Mouse (Mus musculus) midbrain, embryonic 11.5 days (tissue): ENCODE results near the gene Slc30a3. TPM values are rescaled to one million over a fixed set of nuclear protein-coding genes. Genes with fewer than 3 reads are reported as not detected.
A peak's percentile ranks its signal among the peaks of the same experiment; 100 is the strongest.

ENCODE experiments used
- ATAC-seq: fragments of 200-750 bp; cut with Nextera tagmentation; 2 replicates; pipeline ENCODE4 v1.8.0; 2017; ENCODE audit warnings: moderate TSS enrichment, moderate library complexity; ENCODE audit not compliant: low FRiP score
- DNase-seq: peaks from one replicate; pipeline ENCODE4 v3.0.0; 2015; ENCODE audit warnings: low spot score; ENCODE audit errors: missing footprints
- H3K27ac ChIP-seq: fragments of 300-500 bp; sonication (generic); 2 replicates; pipeline ENCODE4 v1.5.1; 2014; ENCODE audit warnings: low read depth, low read length
- H3K27me3 ChIP-seq: fragments of 300-500 bp; sonication (generic); 2 replicates; pipeline ENCODE4 v1.6.1; 2014; ENCODE audit warnings: mild to moderate bottlenecking, low read length, moderate library complexity, mixed read lengths; ENCODE audit not compliant: control insufficient read depth, insufficient read depth
- H3K36me3 ChIP-seq: fragments of 300-500 bp; sonication (generic); 2 replicates; pipeline ENCODE4 v1.6.1; 2014; ENCODE audit warnings: mild to moderate bottlenecking, low read length, moderate library complexity, mixed read lengths; ENCODE audit not compliant: control insufficient read depth, insufficient read depth
- H3K4me1 ChIP-seq: fragments of 300-500 bp; sonication (generic); 2 replicates; pipeline ENCODE4 v1.6.1; 2014; ENCODE audit warnings: low read length; ENCODE audit not compliant: control insufficient read depth, insufficient read depth
- H3K4me2 ChIP-seq: fragments of 300-500 bp; sonication (generic); 2 replicates; pipeline ENCODE4 v1.6.1; 2014; ENCODE audit warnings: mild to moderate bottlenecking, moderate library complexity
- H3K4me3 ChIP-seq: fragments of 300-500 bp; sonication (generic); 2 replicates; pipeline ENCODE4 v1.5.1; 2014; ENCODE audit warnings: low read depth, low read length
- H3K9ac ChIP-seq: fragments of 300-500 bp; sonication (generic); 2 replicates; pipeline ENCODE4 v1.6.1; 2014; ENCODE audit warnings: low read length
- H3K9me3 ChIP-seq: fragments of 300-500 bp; sonication (generic); 2 replicates; pipeline ENCODE4 v1.6.1; 2016; ENCODE audit warnings: low read length; ENCODE audit not compliant: control insufficient read depth
- WGBS: fragments of 180-500 bp; shearing (Covaris S2); extraction: QIAGEN DNeasy Blood & Tissue Kit; methylation state at CpG from one replicate; pipeline ENCODE4 v1.1.7; 2014; 5-methylcytosine and 5-hydroxymethylcytosine counted together
- polyA plus RNA-seq: library from polyadenylated mRNA; unstranded; fragments of >200 nt; fragmentation: Nextera tagmentation; extraction: Ambion mirVana; gene quantifications from 2 replicates; pipeline ENCODE4 v1.2.1, GENCODE M21; 2014

Gene Slc30a3
- polyA plus RNA-seq = 6.9 and 7.2 TPM in 2 replicates

- Histone ChIP-seq H3K36me3 (no peaks in the 10 kb centered on the region), H3K4me1 (no peaks in the 10 kb centered on the region), H3K27ac (no peak within 1 kb of the TSS), H3K4me3 (no peak within 1 kb of the TSS), H3K9me3 (no peaks in the 10 kb centered on the region), H3K4me2 (no peak within 1 kb of the TSS), H3K27me3 (no peaks in the 10 kb centered on the region), H3K9ac (no peak within 1 kb of the TSS)
- WGBS = 92% methylated on average over 18 of the region's 18 CpGs
- ATAC-seq (no peak), DNase-seq (no peak)
These were observed at the start of gene Slc30a3 for GRCm38 (mm10) chr5:31108000-31108490. Gene Slc30a3, minus strand, starts transcription at chr5:31108237.

GRCm38 (mm10) chr5:31154152-31154553, 46.1 kb upstream of the Slc30a3 start, which contains the start of gene Mpv17:
Gene Mpv17, minus strand, starts transcription at chr5:31154251.
- under 1% methylated on average over 19 of the region's 19 CpGs for WGBS
- Histone ChIP-seq H3K4me2 (peak within 1 kb of the TSS; percentile 86), H3K4me3 (peak within 1 kb of the TSS; percentile 58), H3K27me3 (no peaks in the 10 kb centered on the region), H3K27ac (no peak within 1 kb of the TSS), H3K9me3 (no peaks in the 10 kb centered on the region), H3K36me3 (peaks cover 19% of the 10 kb centered on the region), H3K9ac (peak within 1 kb of the TSS; percentile 69), H3K4me1 (peaks cover 4% of the 10 kb centered on the region)
- ATAC-seq (peak; percentile 95), DNase-seq (peak; percentile 95)

GRCm38 (mm10) chr5:31153516-31154151, 45.6 kb upstream of the Slc30a3 start:
- H3K36me3 ChIP-seq = peaks cover 16% of the 10 kb centered on the region
- ATAC-seq (0 out of 2 replicates have a peak, but pooled peaks have one; percentile 1), DNase-seq (peak; percentile 95)
- H3K9ac ChIP-seq = peak overlapping the region; percentile 69
- no peaks in the 10 kb centered on the region for H3K9me3 ChIP-seq
- peaks cover 4% of the 10 kb centered on the region for H3K4me1 ChIP-seq
- H3K27ac ChIP-seq = no peak overlapping the region
- no peaks in the 10 kb centered on the region for H3K27me3 ChIP-seq
- peak overlapping the region; percentile 58 for H3K4me3 ChIP-seq
- peak overlapping the region; percentile 86 for H3K4me2 ChIP-seq
- 43% methylated on average over 6 of the region's 6 CpGs for WGBS

GRCm38 (mm10) chr5:31151746-31152145, 43.7 kb upstream of the Slc30a3 start:
- ATAC-seq = no peak
- WGBS = 92% methylated on average over 3 of the region's 3 CpGs
- Histone ChIP-seq H3K27ac (no peak overlapping the region), H3K4me3 (no peak overlapping the region), H3K36me3 (no peaks in the 10 kb centered on the region), H3K27me3 (no peaks in the 10 kb centered on the region), H3K9ac (no peak overlapping the region), H3K4me1 (peaks cover 4% of the 10 kb centered on the region), H3K4me2 (no peak overlapping the region), H3K9me3 (no peaks in the 10 kb centered on the region)
- DNase-seq = no peak

GRCm38 (mm10) chr5:31149781-31150180, 41.7 kb upstream of the Slc30a3 start:
- no peak for ATAC-seq
- Histone ChIP-seq H3K27ac (no peak overlapping the region), H3K4me1 (peaks cover 4% of the 10 kb centered on the region), H3K27me3 (no peaks in the 10 kb centered on the region), H3K9me3 (no peaks in the 10 kb centered on the region), H3K9ac (no peak overlapping the region), H3K4me2 (no peak overlapping the region), H3K4me3 (no peak overlapping the region), H3K36me3 (no peaks in the 10 kb centered on the region)
- WGBS = 90% methylated on average over 4 of the region's 4 CpGs
- DNase-seq = no peak

GRCm38 (mm10) chr5:31138968-31139425, 31.0 kb upstream of the Slc30a3 start:
- Histone ChIP-seq H3K4me1 (peaks cover 10% of the 10 kb centered on the region), H3K4me3 (no peak overlapping the region), H3K27me3 (peaks cover 51% of the 10 kb centered on the region), H3K36me3 (no peaks in the 10 kb centered on the region), H3K4me2 (no peak overlapping the region), H3K27ac (no peak overlapping the region), H3K9ac (no peak overlapping the region), H3K9me3 (no peaks in the 10 kb centered on the region)
- ATAC-seq (no peak), DNase-seq (no peak)
- WGBS = 16% methylated on average over 9 of the region's 9 CpGs

- H3K27me3 ChIP-seq = peaks cover 51% of the 10 kb centered on the region
- 2% methylated on average over 52 of the region's 52 CpGs for WGBS
- peaks cover 10% of the 10 kb centered on the region for H3K4me1 ChIP-seq
- DNase-seq (peak; percentile 88), ATAC-seq (no peak)
- H3K4me2 ChIP-seq = peak within 1 kb of the TSS; percentile 38
- no peaks in the 10 kb centered on the region for H3K9me3 ChIP-seq
- H3K36me3 ChIP-seq = no peaks in the 10 kb centered on the region
- H3K9ac ChIP-seq = no peak within 1 kb of the TSS
- H3K4me3 ChIP-seq = peak within 1 kb of the TSS; percentile 20
- no peak within 1 kb of the TSS for H3K27ac ChIP-seq
These were observed 30.4 kb upstream of the Slc30a3 start, which contains the start of gene Ucn for GRCm38 (mm10) chr5:31138241-31138967. Gene Ucn, minus strand, starts transcription at chr5:31138829.

GRCm38 (mm10) chr5:31137658-31138057, 29.6 kb upstream of the Slc30a3 start:
- H3K9me3 ChIP-seq = no peaks in the 10 kb centered on the region
- peak overlapping the region; percentile 20 for H3K4me3 ChIP-seq
- peaks cover 51% of the 10 kb centered on the region for H3K27me3 ChIP-seq
- H3K9ac ChIP-seq = no peak overlapping the region
- no peak for ATAC-seq
- H3K27ac ChIP-seq = no peak overlapping the region
- DNase-seq = peak; percentile 91
- H3K4me1 ChIP-seq = peaks cover 10% of the 10 kb centered on the region
- WGBS = 2% methylated on average over 13 of the region's 13 CpGs
- H3K4me2 ChIP-seq = peak overlapping the region; percentile 38
- no peaks in the 10 kb centered on the region for H3K36me3 ChIP-seq
